Mouse (Mus musculus): ENCODE measurements around the gene Pgr. TPM values are rescaled to one million over a fixed set of nuclear protein-coding genes. Genes with fewer than 3 reads are reported as not detected.

The Pgr gene
- polyA plus RNA-seq, 1 experiment from 2014 or later = 1.9 TPM

DNA sequence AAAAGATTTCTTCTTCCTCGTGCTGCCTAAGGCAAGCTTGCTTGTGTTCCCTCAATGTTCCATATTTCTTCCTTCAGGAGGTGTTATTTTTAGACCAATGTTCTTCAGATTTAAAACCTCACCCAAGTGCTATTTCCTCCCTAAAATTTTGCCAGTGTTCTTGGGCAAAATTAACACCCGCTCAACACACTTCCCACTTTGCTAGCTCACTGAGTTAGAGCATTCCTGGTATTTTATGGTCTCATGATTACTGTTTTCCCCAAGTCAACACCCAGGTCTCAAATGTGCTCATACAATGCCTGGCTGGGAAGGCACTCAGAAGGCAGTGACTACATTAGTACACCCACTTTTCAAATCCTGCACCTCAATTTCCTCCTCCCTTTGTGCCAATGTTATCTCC, 27.9 kb downstream of the Pgr start:
- H3K4me1 ChIP-seq (ENCODE audit: control insufficient read depth, insufficient read depth, low read length) = no peaks in the 10 kb centered on the region
- H3K36me3 ChIP-seq (ENCODE audit: control insufficient read depth, insufficient read depth, low read length) = no peaks in the 10 kb centered on the region
- no peaks in the 10 kb centered on the region for H3K9me3 ChIP-seq (ENCODE audit: control insufficient read depth, low read length)
- H3K4me3 ChIP-seq (replicated peaks; ENCODE audit: low read depth, low read length) = no peak overlapping the region
- no peak for ATAC-seq (ENCODE audit: low FRiP score, low TSS enrichment)
- 93% methylated on average over 2 of the region's 2 CpGs for WGBS
- DNase-seq = no peak
- no peak overlapping the region for H3K9ac ChIP-seq (replicated peaks; ENCODE audit: low read length)
- H3K27me3 ChIP-seq (ENCODE audit: control insufficient read depth, insufficient read depth, low read length) = no peaks in the 10 kb centered on the region
- no peak overlapping the region for H3K4me2 ChIP-seq (ENCODE audit: low read length)
- H3K27ac ChIP-seq (replicated peaks; ENCODE audit: low read depth, low read length) = no peak overlapping the region

DNA sequence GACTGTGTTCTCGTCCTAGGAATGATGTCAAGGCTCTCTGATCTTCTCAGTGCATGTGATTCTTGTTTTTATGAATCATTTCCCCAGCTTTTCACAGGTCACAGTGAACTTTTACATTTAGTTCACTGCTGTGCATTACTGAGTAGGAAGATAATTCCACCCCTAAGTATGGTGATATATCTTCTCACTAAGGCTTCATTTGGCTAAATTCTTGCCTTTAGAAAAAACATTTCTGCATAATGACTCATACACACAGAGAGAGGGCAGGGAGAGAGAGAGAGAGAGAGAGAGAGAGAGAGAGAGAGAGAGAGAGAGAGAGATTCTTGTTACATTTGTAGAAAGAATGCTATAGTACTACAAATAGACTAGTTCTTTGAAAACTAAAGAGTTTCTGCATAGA, 38.1 kb downstream of the Pgr start:
- Histone ChIP-seq H3K36me3 (ENCODE audit: control insufficient read depth, insufficient read depth, low read length) (no peaks in the 10 kb centered on the region), H3K27me3 (ENCODE audit: control insufficient read depth, insufficient read depth, low read length) (no peaks in the 10 kb centered on the region), H3K4me1 (ENCODE audit: control insufficient read depth, insufficient read depth, low read length) (no peaks in the 10 kb centered on the region), H3K4me3 (replicated peaks; ENCODE audit: low read depth, low read length) (no peak overlapping the region), H3K9ac (replicated peaks; ENCODE audit: low read length) (no peak overlapping the region), H3K9me3 (ENCODE audit: control insufficient read depth, low read length) (no peaks in the 10 kb centered on the region; the same call in 1 of the 2 replicates), H3K27ac (replicated peaks; ENCODE audit: low read depth, low read length) (no peak overlapping the region), H3K4me2 (ENCODE audit: low read length) (no peak overlapping the region)
- WGBS = 44% methylated on average over 1 of the region's 1 CpGs
- DNase-seq (no peak), ATAC-seq (ENCODE audit: low FRiP score, low TSS enrichment) (no peak)

GRCm38 (mm10) chr9:8953306-8953705, 53.7 kb downstream of the Pgr start:
- H3K9ac ChIP-seq (replicated peaks; ENCODE audit: low read length) = no peak overlapping the region
- H3K27ac ChIP-seq (replicated peaks; ENCODE audit: low read depth, low read length) = no peak overlapping the region
- H3K4me3 ChIP-seq (replicated peaks; ENCODE audit: low read depth, low read length) = no peak overlapping the region
- no peak overlapping the region for H3K4me2 ChIP-seq (ENCODE audit: low read length)
- H3K27me3 ChIP-seq (ENCODE audit: control insufficient read depth, insufficient read depth, low read length) = no peaks in the 10 kb centered on the region
- H3K9me3 ChIP-seq (ENCODE audit: control insufficient read depth, low read length) = no peaks in the 10 kb centered on the region
- DNase-seq (no peak), ATAC-seq (ENCODE audit: low FRiP score, low TSS enrichment) (no peak)
- no peaks in the 10 kb centered on the region for H3K36me3 ChIP-seq (ENCODE audit: control insufficient read depth, insufficient read depth, low read length)
- no peaks in the 10 kb centered on the region for H3K4me1 ChIP-seq (ENCODE audit: control insufficient read depth, insufficient read depth, low read length)

GRCm38 (mm10) chr9:8964512-8965133, 65.0 kb downstream of the Pgr start:
- ATAC-seq (ENCODE audit: low FRiP score, low TSS enrichment) (peak; percentile 46), DNase-seq (peak; percentile 66)
- Histone ChIP-seq H3K4me3 (replicated peaks; ENCODE audit: low read depth, low read length) (no peak overlapping the region), H3K9me3 (ENCODE audit: control insufficient read depth, low read length) (no peaks in the 10 kb centered on the region), H3K4me1 (ENCODE audit: control insufficient read depth, insufficient read depth, low read length) (no peaks in the 10 kb centered on the region), H3K36me3 (ENCODE audit: control insufficient read depth, insufficient read depth, low read length) (no peaks in the 10 kb centered on the region), H3K9ac (replicated peaks; ENCODE audit: low read length) (no peak overlapping the region), H3K27me3 (ENCODE audit: control insufficient read depth, insufficient read depth, low read length) (no peaks in the 10 kb centered on the region), H3K27ac (replicated peaks; ENCODE audit: low read depth, low read length) (no peak overlapping the region), H3K4me2 (ENCODE audit: low read length) (no peak overlapping the region)
- WGBS = 65% methylated on average over 8 of the region's 8 CpGs

DNA sequence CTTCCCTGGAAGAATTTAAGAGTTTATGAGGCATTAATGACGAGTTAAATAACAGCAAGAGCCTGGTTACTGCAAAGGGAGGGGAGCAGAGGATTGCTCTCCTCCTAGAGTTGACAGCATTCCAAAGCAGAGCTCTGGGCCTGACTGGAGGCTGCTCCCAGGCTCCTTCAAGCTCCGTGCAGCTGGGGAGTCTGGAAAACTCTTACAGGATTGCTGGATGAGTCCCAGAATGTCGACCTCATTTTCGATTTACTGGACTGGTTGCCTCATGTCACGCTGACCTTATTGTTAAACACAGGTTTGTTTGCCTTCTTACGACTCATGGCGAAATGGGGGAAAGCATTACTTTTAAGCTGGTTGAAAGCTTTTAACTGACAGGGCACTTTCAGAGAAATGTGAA, 70.6 kb downstream of the Pgr start:
- Histone ChIP-seq H3K4me2 (ENCODE audit: low read length) (no peak overlapping the region), H3K4me1 (ENCODE audit: control insufficient read depth, insufficient read depth, low read length) (no peaks in the 10 kb centered on the region), H3K9me3 (ENCODE audit: control insufficient read depth, low read length) (no peaks in the 10 kb centered on the region), H3K27me3 (ENCODE audit: control insufficient read depth, insufficient read depth, low read length) (no peaks in the 10 kb centered on the region), H3K27ac (replicated peaks; ENCODE audit: low read depth, low read length) (no peak overlapping the region), H3K4me3 (replicated peaks; ENCODE audit: low read depth, low read length) (no peak overlapping the region), H3K9ac (replicated peaks; ENCODE audit: low read length) (no peak overlapping the region), H3K36me3 (ENCODE audit: control insufficient read depth, insufficient read depth, low read length) (no peaks in the 10 kb centered on the region)
- no peak for DNase-seq
- ATAC-seq (ENCODE audit: low FRiP score, low TSS enrichment) = no peak
- 76% methylated on average over 7 of the region's 7 CpGs for WGBS

GRCm38 (mm10) chr9:8971491-8971890, 71.9 kb downstream of the Pgr start, which contains the start of gene Gm16485:
TSS of gene Gm16485 (plus strand) at chr9:8971791.
- no peaks in the 10 kb centered on the region for H3K9me3 ChIP-seq (ENCODE audit: control insufficient read depth, low read length)

DNA sequence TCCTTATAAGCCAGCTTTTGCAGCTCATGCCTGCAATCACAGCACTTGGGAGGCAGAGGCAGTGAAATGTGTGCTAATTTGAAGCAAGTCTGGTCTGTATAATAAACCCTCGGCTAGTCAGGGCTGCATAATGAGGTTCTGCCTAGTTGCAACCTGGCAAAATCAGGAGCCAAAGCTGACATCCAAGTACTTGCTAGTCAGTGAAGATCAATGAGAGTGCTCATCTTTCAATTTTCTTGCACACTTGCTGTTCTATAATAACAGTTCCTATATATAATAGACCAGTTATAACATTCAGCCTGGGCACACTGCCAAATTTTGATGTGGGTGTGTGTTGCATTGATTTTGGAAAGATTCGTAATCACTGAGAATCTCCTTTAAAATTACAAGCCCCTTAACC, 78.1 kb downstream of the Pgr start:
- H3K4me2 ChIP-seq (ENCODE audit: low read length) = no peak overlapping the region
- no peaks in the 10 kb centered on the region for H3K9me3 ChIP-seq (ENCODE audit: control insufficient read depth, low read length)
- H3K4me1 ChIP-seq (ENCODE audit: control insufficient read depth, insufficient read depth, low read length) = no peaks in the 10 kb centered on the region
- no peaks in the 10 kb centered on the region for H3K36me3 ChIP-seq (ENCODE audit: control insufficient read depth, insufficient read depth, low read length)
- H3K27me3 ChIP-seq (ENCODE audit: control insufficient read depth, insufficient read depth, low read length) = no peaks in the 10 kb centered on the region
- H3K27ac ChIP-seq (replicated peaks; ENCODE audit: low read depth, low read length) = no peak overlapping the region
- ATAC-seq (ENCODE audit: low FRiP score, low TSS enrichment) (no peak), DNase-seq (peak; percentile 23)
- no peak overlapping the region for H3K9ac ChIP-seq (replicated peaks; ENCODE audit: low read length)
- WGBS = 61% methylated on average over 2 of the region's 2 CpGs
- H3K4me3 ChIP-seq (replicated peaks; ENCODE audit: low read depth, low read length) = no peak overlapping the region

More at GRCm38 (mm10) chr9:8971491-8971890, 71.9 kb downstream of the Pgr start, which contains the start of gene Gm16485:
- Histone ChIP-seq H3K4me3 (replicated peaks; ENCODE audit: low read depth, low read length) (no peak within 1 kb of the TSS), H3K27me3 (ENCODE audit: control insufficient read depth, insufficient read depth, low read length) (no peaks in the 10 kb centered on the region), H3K9ac (replicated peaks; ENCODE audit: low read length) (no peak within 1 kb of the TSS), H3K4me1 (ENCODE audit: control insufficient read depth, insufficient read depth, low read length) (no peaks in the 10 kb centered on the region), H3K27ac (replicated peaks; ENCODE audit: low read depth, low read length) (no peak within 1 kb of the TSS), H3K36me3 (ENCODE audit: control insufficient read depth, insufficient read depth, low read length) (no peaks in the 10 kb centered on the region), H3K4me2 (ENCODE audit: low read length) (no peak within 1 kb of the TSS)
- ATAC-seq (ENCODE audit: low FRiP score, low TSS enrichment) (no peak), DNase-seq (no peak)
- 77% methylated on average over 2 of the region's 2 CpGs for WGBS

DNA sequence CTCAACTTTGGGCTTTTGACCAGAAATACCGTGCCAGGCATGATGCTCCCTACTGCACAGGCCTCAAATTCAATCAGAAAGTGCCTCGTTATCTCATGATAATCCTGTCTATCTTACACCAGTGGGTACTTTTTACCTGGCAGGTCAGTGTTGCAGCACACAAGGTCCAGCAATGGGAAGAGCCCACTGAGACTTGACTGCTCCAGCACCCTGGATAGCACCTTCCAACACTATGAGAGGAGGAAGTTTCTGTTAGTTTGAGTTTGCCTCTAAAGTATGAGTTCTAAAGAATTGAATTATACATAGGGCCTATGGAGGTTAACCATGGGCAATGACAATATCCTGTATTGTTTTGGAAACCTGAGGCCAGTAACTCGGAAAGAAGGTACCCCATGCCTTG, 82.7 kb downstream of the Pgr start:
- H3K9ac ChIP-seq (replicated peaks; ENCODE audit: low read length) = no peak overlapping the region
- H3K36me3 ChIP-seq (ENCODE audit: control insufficient read depth, insufficient read depth, low read length) = no peaks in the 10 kb centered on the region
- DNase-seq (no peak), ATAC-seq (ENCODE audit: low FRiP score, low TSS enrichment) (no peak)
- no peaks in the 10 kb centered on the region for H3K4me1 ChIP-seq (ENCODE audit: control insufficient read depth, insufficient read depth, low read length)
- WGBS = 80% methylated on average over 3 of the region's 3 CpGs
- H3K4me3 ChIP-seq (replicated peaks; ENCODE audit: low read depth, low read length) = no peak overlapping the region
- no peak overlapping the region for H3K27ac ChIP-seq (replicated peaks; ENCODE audit: low read depth, low read length)
- H3K27me3 ChIP-seq (ENCODE audit: control insufficient read depth, insufficient read depth, low read length) = no peaks in the 10 kb centered on the region
- H3K4me2 ChIP-seq (ENCODE audit: low read length) = no peak overlapping the region
- no peaks in the 10 kb centered on the region for H3K9me3 ChIP-seq (ENCODE audit: control insufficient read depth, low read length)

DNA sequence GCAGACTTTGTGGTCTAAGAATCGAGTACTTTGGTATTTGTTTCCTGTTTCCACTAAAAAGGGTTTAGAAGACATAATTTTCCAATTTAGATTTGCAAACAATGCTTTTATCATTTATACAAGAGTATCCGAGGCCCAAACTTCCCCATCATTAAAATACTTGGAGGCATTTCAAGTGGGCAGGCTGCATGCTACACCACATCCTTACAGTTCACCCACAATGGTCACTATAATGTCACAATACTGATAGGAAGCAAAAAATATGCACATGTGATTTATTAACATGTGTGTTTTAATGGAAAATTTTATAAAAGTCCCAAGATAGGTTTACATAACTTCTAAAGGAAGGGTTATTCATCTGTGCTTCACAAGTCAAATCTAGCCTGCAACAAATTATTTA, 96.9 kb downstream of the Pgr start:
- Histone ChIP-seq H3K4me1 (ENCODE audit: control insufficient read depth, insufficient read depth, low read length) (no peaks in the 10 kb centered on the region), H3K4me3 (replicated peaks; ENCODE audit: low read depth, low read length) (no peak overlapping the region), H3K27me3 (ENCODE audit: control insufficient read depth, insufficient read depth, low read length) (no peaks in the 10 kb centered on the region), H3K27ac (replicated peaks; ENCODE audit: low read depth, low read length) (no peak overlapping the region), H3K36me3 (ENCODE audit: control insufficient read depth, insufficient read depth, low read length) (no peaks in the 10 kb centered on the region), H3K9me3 (ENCODE audit: control insufficient read depth, low read length) (no peaks in the 10 kb centered on the region), H3K9ac (replicated peaks; ENCODE audit: low read length) (no peak overlapping the region), H3K4me2 (ENCODE audit: low read length) (no peak overlapping the region)
- ATAC-seq (ENCODE audit: low FRiP score, low TSS enrichment) (no peak), DNase-seq (no peak)
- 80% methylated on average over 2 of the region's 2 CpGs for WGBS
